Mouse (Mus musculus) liver, embryonic 14.5 days (tissue): ENCODE data around the gene Gabbr2.

ENCODE experiments used
- CTCF ChIP-seq: IDR thresholded peaks from 2 replicates; pipeline ENCODE4 v1.5.1; 2016; ENCODE audit warnings: antibody characterized with exemption, low read depth, control low read depth
- EP300 ChIP-seq: IDR thresholded peaks from 2 replicates; pipeline ENCODE4 v1.6.1; 2016; ENCODE audit warnings: antibody characterized with exemption, low read depth

GRCm38 (mm10) chr4:46956966-46957365 lies 34.7 kb downstream of the Gabbr2 start:
- TF ChIP-seq CTCF (no peak), EP300 (no peak)
